Comparison of ENCODE assay signal across 17 mouse cellular contexts in genomic region chr8:47600664-47601063, GRCm38 (mm10).
DNase-seq lines count a peak whose midpoint lies in the region; ATAC-seq and TF ChIP-seq lines count a peak whose summit lies in the region.
"Had no signal": no experiment of that assay in that cellular context is flagged by ENCODE, and none has a peak within 500 bp of the region (broad histone marks: within the 10 kb centered on the region; RNA-seq: fewer than 3 reads in every experiment).

No protein-coding gene starts in this region.

- 48% methylated on average over 8 of the region's 8 CpGs for WGBS in lung, postnatal 0 days
- WGBS in thymus, adult 2 months, result 88% methylated on average over 8 of the region's 8 CpGs

- no peak for ATAC-seq in lung, postnatal 0 days
- no peak for ATAC-seq in megakaryocyte-erythroid progenitor cell, adult 5-6 weeks (replicated peaks; ENCODE audit: low FRiP score, low TSS enrichment, poor library complexity, severe bottlenecking)
- ATAC-seq: forebrain, postnatal 0 days; hindbrain, postnatal 0 days had no signal

- intact Hi-C loops in gastrocnemius, adult 2 months (cut with DNase I), result no loop called here

- TF ChIP-seq CTCF in gastrocnemius, adult 2 months (IDR thresholded peaks at IDR 0.05), result no peak
- TF ChIP-seq CTCF in lung, postnatal 0 days (IDR thresholded peaks at IDR 0.05), result no peak
- no peak for TF ChIP-seq CTCF in thymus, adult 2 months (IDR thresholded peaks at IDR 0.05; ENCODE audit: borderline replicate concordance, control insufficient read depth, extremely low read depth, insufficient read depth, low read length, poor library complexity)

- H3K27ac ChIP-seq in gastrocnemius, adult 2 months, result no peak overlapping the region
- no peak overlapping the region for H3K27ac ChIP-seq in lung, postnatal 0 days (ENCODE audit: low read length)
- no peak overlapping the region for H3K27ac ChIP-seq in thymus, adult 2 months (ENCODE audit: control insufficient read depth, insufficient read depth, low read length)
- H3K27ac ChIP-seq: heart, embryonic 10.5 days; hindbrain, postnatal 0 days; limb, embryonic 12.5 days; midbrain, embryonic 12.5 days had no signal

- H3K9ac ChIP-seq in lung, postnatal 0 days (replicated peaks; ENCODE audit: low read depth), result no peak overlapping the region
- H3K9ac ChIP-seq: forebrain, postnatal 0 days; limb, embryonic 12.5 days; liver, postnatal 0 days; midbrain, embryonic 12.5 days had no signal

- TF ChIP-seq EP300 in lung, postnatal 0 days (IDR thresholded peaks at IDR 0.05), result no peak

- H3K9me3 ChIP-seq in lung, postnatal 0 days (ENCODE audit: low read length), result no peaks in the 10 kb centered on the region
- H3K9me3 ChIP-seq: G1E; heart, embryonic 10.5 days; limb, embryonic 12.5 days; midbrain, embryonic 12.5 days had no signal

- no peak for TF ChIP-seq POLR2A in thymus, adult 2 months (IDR thresholded peaks at IDR 0.05; ENCODE audit: control insufficient read depth, extremely low read depth, insufficient read depth, low read length, poor library complexity)

- H3K27me3 ChIP-seq in lung, postnatal 0 days (replicated peaks; ENCODE audit: insufficient read depth, low read length), result no peaks in the 10 kb centered on the region
- H3K27me3 ChIP-seq in thymus, adult 2 months (ENCODE audit: control insufficient read depth, insufficient read depth, low read length), result no peaks in the 10 kb centered on the region
- H3K27me3 ChIP-seq: limb, embryonic 12.5 days; midbrain, embryonic 12.5 days had no signal

- no peak overlapping the region for H3K4me2 ChIP-seq in lung, postnatal 0 days (replicated peaks; ENCODE audit: low read depth, low read length)
- H3K4me2 ChIP-seq: limb, embryonic 12.5 days; midbrain, embryonic 12.5 days had no signal

- H3K36me3 ChIP-seq in lung, postnatal 0 days (ENCODE audit: insufficient read depth, low read length), result no peaks in the 10 kb centered on the region
- no peaks in the 10 kb centered on the region for H3K36me3 ChIP-seq in thymus, adult 2 months (ENCODE audit: control insufficient read depth, insufficient read depth, low read length)
- H3K36me3 ChIP-seq: G1E; heart, embryonic 10.5 days; limb, embryonic 12.5 days; midbrain, embryonic 12.5 days had no signal

- DNase-seq in gastrocnemius, adult 2 months, result peak; percentile 28
- DNase-seq in gastrocnemius, adult 8-10 months (ENCODE audit: low spot score in 2 of 2), result no peak
- peak; percentile 13 for DNase-seq in 3T3-L1 (ENCODE audit: low read depth, low spot score)
- DNase-seq in kidney, adult 8-10 months, result peak; percentile 18 to 27
- DNase-seq in lung, postnatal 0 days (ENCODE audit: low spot score), result peak; percentile 9
- no peak for DNase-seq in thymus, adult 2 months
- DNase-seq: cerebellum, postnatal 25 days; forebrain, postnatal 0 days; gastrocnemius, postnatal 36 days; heart, postnatal 36 days; liver, postnatal 0 days had no signal

- no peak overlapping the region for H3K4me3 ChIP-seq in gastrocnemius, adult 2 months
- H3K4me3 ChIP-seq in lung, postnatal 0 days (ENCODE audit: low read depth, low read length), result no peak overlapping the region
- H3K4me3 ChIP-seq in thymus, adult 2 months (ENCODE audit: control insufficient read depth, insufficient read depth, low read length), result no peak overlapping the region
- H3K4me3 ChIP-seq: heart, embryonic 10.5 days; limb, embryonic 12.5 days; midbrain, embryonic 12.5 days had no signal

- H3K4me1 ChIP-seq in lung, postnatal 0 days (ENCODE audit: insufficient read depth, low read depth, low read length), result no peaks in the 10 kb centered on the region
- no peaks in the 10 kb centered on the region for H3K4me1 ChIP-seq in thymus, adult 2 months (replicated peaks; ENCODE audit: control insufficient read depth, insufficient read depth, low read length)
- H3K4me1 ChIP-seq: limb, embryonic 12.5 days; midbrain, embryonic 12.5 days had no signal

Comparison
In these comparisons a context has a peak if more than half of its experiments do, and no peak if none do; other contexts are left out.
1. DNase-seq: peak in gastrocnemius, adult 2 months (single experiment), 3T3-L1 (single experiment), kidney, adult 8-10 months (2 of 2) and lung, postnatal 0 days (single experiment); none in gastrocnemius, adult 8-10 months (0 of 2) and thymus, adult 2 months (single experiment).